Mouse (Mus musculus) frontal cortex, adult (tissue): ENCODE data around the gene Lgr6.
A peak's percentile ranks its signal among the peaks of the same experiment; 100 is the strongest.

ENCODE experiments used
- ATAC-seq: cut with Nextera tagmentation; 2 replicates; pipeline ENCODE4 v1.9.2; 2017; ENCODE audit warnings: mild to moderate bottlenecking, moderate library complexity, mixed read lengths; ENCODE audit not compliant: low TSS enrichment

Gene Lgr6

DNA sequence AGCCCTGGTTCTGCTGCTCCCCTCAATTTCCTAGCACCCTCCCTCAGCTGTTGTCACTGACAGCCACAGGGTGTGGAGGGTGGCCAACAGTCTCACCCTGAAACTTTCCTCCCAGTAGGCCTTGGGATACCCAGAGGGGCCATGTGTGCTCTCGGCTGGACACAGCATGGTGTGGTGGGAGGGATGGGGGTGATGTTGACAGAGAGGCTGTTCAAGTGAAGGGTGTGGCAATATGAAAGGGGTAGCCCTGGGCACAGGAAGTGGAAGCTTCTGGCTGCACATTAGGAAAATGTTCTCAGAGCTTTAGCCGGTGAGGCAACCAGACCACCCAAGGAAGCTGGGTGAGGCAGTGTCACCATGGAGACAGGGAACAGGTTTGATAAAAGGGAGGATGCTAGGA is 26.1 kb downstream of the Lgr6 start:
- ATAC-seq, result no peak

DNA sequence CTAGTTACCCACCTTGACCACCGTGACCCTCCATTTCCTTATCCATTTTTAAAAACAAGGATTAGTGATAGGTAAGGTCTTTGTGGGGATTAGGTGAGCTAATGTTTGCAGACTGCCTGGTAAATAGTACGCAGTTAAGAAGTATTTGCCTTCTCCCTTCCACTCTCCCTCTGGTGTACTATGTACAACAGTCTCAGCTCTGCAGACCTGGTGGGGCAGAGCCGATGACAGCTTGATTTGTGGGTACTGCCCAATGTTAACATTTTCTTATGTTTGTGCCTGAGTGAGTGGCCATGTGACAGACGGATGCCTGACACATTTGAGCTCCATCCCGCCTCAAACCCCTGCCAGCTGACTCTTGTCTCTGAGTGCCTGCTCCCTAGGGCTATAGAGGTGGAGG is 28.6 kb downstream of the Lgr6 start:
- ATAC-seq, result no peak

DNA sequence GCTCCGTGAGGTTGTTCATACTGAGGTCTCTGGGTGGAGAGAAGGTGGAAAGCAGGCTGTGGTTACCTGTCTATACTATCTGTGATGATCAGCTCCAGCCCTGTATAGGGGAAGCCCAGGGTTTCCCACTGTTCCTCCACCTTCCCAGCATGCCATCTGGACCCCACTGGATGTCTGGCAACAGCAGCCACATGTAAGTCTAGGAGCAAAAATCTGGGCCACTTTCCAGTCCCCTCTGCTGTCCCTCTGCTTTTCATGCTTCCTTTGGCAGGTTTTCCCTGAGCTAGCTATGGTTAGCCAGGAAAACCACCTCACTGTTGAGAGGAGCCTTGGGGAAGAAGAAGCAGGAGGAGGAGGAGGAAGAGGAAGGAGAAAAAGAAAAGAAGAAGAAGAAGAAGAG is 29.8 kb downstream of the Lgr6 start:
- no peak; the same call in 1 of the 2 replicates for ATAC-seq

DNA sequence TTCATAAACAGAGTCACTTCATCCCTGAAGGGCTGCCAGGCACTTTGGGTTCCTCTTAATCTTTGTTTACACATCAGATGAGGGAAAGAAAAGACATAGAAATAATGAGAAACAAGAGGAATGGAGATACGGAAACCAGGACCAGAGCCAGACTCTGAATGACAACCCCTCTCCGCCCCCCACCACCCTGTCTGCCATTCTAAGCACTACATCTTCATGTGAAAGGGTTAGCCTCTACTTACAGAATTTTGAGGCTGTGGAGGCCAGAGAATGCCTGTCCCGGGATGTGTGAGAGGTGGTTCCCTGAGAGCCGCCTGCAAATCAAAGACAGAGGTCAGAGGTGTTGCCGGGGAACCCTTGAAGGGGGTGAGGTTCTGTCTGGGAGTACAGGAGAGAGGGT is 32.4 kb downstream of the Lgr6 start:
- ATAC-seq, result no peak

DNA sequence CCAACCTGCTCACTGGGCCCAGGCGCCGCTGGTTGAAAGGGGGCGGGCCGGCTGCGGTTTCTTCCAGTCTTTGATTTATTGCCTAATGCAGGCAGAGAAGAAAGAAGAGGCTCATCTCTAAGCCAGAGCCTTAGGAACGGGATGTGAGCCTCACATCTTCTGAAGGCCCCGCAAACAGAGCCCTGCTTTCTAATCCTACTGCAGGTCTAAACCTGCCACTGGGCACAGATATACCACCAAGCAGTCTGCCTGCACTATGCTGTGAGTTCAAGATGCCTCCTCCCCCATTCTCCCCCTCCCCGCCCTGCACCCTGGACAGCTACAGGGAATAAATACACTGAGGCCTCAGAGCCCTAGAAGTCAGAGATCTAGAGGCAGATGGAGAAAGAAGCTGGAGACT is 35.2 kb downstream of the Lgr6 start:
- no peak for ATAC-seq

DNA sequence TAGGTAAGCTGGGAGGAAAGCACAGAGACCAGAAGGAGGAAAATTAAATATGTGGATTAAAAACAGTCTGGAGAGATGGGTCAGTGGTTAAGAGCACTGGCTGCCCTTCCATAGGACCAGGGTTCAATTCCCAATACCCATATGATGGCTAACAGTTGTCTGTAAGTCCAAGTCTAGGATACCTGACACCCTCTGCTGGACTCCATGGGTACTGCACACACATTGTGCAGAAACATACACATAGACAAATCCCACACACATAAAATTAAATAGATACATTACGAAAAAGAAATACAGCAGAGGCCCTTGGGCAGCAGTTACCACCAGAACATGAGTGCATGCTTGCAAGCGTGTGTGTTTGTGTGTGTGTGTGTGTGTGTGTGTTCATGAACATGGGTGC is 40.6 kb downstream of the Lgr6 start:
- no peak for ATAC-seq

DNA sequence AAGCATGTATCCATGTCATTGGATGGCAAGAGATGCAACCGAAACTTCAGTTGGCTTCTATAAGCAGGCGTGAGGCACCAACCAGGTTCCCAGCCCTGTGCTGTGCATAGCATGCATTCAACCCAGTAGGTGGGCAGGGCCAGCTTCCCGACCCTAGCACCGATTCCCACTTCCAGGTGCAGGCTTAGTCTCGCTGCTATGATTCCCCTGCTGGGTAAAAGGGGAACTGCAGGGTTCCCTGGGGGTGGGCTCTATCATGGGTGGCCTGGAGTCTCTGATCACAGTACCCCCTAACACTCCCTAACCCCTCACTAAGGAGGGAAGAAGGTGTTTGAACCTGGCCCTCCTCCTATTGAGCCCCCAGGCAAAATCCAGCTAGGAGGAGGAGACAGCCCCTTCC is 42.1 kb downstream of the Lgr6 start:
- ATAC-seq, result no peak

DNA sequence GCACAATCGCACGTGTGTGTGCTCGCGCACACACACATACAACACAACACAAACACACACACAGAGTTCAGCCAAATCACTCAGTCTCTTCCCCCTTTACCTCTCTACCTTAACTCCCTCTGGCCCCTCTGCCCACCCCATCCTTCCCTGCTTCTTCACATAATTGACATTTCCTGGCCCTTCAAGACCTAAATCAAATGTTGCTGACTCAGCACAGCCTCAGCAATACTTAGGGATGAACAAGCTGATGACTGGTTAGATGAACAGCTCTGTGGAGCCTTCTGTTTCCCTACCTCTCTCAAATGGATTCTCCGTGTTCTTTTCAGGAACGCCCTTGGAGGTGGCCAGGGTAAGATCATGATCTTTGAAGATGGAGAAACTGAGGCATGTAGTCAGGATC is 43.8 kb downstream of the Lgr6 start:
- no peak for ATAC-seq

DNA sequence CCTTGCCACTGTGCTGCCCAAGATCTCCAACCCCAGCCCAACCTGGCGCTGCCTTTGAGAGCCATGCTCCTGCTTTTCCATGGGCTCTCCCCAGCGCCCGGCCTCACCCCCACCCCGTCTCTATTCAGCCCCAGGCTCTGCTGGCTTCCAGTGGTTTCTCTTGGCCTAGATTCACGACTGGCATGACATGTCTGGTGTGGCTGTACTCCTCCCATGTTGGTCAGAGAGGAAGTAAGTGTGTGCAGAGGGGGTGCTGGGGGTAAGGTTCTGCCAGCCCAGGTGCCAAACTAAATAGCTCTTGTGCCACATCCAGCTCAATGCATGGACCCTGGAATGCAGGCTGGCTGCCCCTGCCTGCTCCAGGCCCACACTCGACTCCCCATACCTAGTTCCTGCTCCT is 44.9 kb downstream of the Lgr6 start:
- ATAC-seq, result no peak

DNA sequence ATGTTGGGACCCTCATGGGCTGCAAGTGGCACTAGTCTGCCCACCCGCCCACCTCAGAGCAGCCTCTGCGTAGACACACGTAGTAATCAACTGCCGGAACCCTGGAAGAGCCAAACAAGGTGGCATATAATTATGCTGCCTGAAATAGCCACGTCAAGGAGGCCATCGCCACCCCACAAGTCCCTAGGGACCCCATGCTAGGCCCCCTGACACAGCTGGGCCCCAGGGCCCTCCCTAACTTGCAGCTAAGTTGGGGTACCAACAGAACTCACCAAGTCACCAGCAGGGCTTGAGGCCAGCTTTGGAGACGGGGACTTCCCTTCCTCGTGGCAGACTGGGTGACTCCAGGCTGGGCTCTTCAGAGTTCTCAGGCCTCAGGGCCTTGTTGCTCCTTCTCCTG is 48.2 kb downstream of the Lgr6 start:
- no peak for ATAC-seq

DNA sequence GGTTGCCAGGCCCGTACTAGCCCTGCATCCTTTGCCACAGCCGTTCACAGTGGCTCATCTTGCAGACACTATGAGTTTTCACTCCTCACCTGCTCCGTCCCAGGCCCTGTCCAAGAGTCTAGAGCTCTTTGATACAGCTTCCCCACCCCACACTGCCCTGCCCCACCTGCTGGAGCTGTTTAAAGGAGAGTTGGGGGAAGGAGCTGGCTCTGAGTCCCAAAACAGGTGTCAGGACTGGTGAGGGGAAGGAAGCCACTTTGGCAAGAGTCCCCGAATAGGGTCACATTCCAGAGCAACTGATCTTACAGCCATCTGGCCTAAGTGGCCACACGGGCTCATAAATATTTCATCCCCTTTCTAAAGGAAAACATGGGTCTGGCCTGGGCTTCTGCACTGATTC is 51.0 kb downstream of the Lgr6 start:
- no peak for ATAC-seq

DNA sequence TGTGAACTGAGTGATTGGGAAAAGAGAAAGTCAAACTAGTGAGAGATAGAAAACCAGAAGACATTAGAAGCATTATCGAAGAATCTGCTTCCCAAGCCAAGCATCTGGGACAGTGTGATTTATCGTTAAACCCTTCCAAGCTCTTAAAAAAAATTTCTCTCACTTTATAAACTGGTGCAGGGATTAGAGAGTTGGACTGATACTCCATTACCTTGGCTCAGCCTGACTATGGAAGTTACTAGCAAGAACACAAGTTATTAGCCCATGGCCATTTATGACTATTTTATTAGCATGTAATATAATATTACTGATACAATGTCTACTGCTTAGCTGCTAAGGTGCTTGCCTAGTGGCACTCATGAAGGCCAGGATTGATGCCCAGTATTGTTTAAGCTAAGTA is 60.6 kb downstream of the Lgr6 start:
- ATAC-seq, result no peak

DNA sequence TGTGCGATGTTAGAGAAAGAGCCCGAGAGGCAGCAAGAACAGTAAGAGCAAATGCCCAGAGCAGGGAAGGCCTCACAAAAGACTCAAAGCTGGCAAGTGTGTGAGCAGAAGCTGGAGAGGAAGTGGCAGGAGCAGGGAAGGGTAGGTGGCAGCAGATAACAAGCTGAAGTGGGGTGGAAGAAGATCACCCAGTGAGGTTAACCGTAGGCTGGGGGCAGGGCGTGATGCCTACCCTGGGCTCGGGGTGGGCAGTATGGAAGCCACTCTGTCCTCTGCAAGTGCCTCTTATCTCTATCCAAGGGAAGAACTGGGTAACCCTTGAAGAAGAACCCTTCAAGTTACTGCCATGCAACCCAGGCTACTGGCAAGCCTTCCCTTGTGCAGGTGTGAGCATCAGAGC is 68.8 kb downstream of the Lgr6 start:
- ATAC-seq, result no peak

DNA sequence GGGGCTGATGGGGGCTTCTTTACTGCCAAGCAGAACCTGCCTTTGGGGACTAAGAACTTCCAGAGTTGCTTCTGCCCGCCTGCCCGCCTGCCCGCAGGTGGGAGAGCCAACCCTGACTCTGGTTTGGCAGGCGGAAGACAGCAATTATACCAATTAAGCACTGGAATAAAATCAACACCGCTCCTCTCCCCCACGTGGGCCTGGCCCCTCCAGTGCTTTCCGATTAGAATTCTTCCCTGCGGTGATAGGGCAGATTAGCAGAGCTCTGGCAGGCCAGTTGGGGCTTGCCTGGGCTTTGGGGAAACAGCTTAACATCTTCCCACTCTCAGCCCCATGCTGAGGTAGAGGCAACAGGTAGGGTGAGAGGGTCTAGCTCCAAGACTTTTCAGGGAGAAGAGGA is 72.4 kb downstream of the Lgr6 start:
- no peak for ATAC-seq

DNA sequence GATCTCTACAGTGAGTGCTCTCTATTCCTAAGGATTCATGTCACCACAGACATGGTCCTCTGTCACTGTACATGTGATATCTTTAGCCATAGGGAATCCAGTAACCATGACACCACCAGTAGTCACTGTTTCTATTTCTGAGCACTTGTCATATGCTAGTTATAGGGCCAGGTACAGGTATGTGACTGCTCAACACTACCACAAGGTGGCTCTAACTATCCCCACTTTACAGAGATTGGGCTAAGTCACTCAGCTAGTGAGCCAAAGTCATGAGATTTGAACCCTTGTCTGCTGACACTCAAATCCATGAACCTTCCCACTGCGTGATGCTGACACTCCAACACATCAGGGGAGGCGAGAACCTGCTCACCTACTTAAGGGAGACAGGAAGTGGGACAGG is 75.0 kb downstream of the Lgr6 start:
- ATAC-seq, result no peak

DNA sequence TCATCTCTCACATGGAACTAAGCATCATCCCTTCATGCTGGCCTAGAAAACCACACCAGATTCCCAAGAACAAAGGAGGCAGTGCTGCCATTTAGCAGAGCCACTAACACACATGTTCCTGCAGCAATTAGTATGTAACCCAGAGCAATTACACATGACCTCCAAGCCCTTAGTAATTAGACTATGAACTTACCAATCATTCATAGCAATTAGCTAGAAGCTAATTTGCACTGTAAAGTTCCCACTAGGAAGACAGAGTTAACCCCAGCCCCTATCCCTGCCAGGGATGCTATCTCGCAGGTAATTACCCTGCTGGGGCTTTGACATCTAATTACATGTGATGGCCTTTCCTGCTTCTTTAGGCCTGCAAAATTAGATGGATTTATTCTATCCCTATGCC is 78.8 kb downstream of the Lgr6 start:
- ATAC-seq, result no peak

DNA sequence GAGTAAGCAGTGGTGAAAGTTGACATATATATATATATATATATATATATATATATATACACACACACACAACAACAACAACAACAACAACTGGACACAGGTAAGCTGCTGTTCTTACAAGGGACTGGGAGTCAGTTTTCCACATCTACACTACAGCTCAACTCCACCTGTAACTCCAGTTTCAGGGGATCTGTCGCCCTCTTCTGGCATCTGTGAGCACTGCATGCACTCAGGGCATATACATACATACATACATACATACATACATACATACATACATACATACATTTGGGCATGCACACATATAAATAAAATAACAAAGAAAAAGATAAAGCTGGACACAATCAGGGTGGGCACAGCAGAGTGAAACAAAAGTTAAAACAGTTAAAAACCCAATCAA is 81.5 kb downstream of the Lgr6 start:
- ATAC-seq, result no peak

DNA sequence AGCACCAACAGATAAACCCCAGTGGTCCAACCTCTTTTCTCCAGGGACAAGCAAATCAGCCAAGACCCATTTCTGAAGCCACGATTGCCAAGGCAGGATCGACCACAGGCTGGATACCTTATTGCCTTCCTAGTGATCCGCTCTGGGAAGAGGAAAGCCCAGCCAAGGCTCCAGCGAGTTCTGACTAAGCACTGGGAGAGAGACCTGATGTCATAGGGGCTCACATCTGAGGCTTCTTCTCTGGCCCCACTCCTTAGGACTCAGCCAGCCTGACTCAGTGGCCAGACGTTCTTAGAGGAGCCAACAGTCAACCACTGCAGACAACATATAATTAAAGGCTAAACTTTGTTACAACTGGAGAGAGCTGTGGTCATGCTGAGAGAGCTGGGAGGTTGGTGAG is 83.1 kb downstream of the Lgr6 start:
- ATAC-seq, result no peak

DNA sequence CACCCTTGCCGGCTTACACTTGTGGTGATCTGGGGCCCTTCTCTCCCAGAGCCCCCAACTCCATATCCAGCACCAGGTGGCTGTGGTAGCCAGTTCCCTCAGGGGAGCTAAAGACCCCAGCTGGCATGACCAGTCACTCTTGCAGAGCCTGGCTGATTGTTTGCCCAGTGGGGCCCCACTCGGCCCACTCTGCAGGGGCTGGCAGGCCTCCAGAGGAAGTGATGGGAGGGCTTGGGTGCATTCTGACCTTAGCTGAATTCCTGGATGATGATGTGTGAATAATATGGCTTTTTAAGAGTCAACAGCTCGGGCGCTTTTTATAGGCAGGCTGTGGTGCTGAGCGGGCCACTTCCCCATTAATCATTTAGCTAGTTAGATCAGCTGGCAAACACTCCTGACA is 84.1 kb downstream of the Lgr6 start:
- ATAC-seq, result no peak

DNA sequence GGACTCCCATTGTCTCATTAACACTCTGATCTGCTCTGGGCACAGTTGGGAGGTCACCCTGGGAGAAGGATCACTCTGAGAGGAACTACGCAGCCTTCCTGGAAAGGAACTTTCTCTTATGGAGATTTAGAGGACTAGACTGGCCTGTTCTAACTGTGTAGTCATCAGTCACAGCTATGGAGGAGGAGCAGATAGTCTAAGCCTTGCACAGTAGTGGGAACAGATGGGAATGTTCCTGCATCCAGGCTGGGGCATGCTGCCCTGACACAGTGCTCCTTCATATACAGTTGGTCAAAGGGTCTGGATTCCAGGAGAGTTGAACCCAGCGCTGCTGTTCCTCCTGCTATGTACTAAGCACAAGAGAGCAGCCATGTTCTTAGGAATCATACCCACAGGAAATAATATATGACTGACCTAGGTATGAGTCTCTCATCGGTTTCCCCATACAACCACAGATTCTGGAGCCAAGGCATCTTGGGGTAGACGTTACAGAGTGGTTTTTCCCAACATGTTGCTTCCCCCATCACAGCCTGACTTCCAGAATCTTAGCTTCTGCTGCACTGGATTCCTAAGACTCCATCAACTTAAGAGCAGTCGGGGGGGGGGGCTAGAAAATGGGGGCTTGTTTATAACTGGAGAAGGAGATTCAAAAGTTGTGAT is 84.7 kb downstream of the Lgr6 start:
- no peak for ATAC-seq

DNA sequence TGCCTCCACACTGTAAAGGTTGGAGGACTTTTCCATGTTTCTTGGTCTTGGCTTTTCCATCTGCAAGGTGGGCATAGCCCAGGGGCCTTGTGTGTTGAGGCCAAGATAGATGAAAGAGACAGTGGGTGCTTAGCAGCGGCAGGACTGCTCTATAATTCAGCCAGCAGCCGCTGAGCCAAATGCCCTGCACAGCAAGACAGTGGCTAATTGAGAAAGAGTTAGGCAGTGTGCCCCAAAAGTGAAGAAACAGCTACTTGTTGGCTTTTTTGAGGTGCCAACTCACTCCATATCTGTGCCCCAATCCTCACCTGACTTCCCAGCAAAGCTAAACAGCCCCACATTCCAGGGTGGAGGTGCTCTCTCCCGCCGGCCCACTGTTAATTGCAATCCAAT is 85.3 kb downstream of the Lgr6 start:
- ATAC-seq, result no peak

DNA sequence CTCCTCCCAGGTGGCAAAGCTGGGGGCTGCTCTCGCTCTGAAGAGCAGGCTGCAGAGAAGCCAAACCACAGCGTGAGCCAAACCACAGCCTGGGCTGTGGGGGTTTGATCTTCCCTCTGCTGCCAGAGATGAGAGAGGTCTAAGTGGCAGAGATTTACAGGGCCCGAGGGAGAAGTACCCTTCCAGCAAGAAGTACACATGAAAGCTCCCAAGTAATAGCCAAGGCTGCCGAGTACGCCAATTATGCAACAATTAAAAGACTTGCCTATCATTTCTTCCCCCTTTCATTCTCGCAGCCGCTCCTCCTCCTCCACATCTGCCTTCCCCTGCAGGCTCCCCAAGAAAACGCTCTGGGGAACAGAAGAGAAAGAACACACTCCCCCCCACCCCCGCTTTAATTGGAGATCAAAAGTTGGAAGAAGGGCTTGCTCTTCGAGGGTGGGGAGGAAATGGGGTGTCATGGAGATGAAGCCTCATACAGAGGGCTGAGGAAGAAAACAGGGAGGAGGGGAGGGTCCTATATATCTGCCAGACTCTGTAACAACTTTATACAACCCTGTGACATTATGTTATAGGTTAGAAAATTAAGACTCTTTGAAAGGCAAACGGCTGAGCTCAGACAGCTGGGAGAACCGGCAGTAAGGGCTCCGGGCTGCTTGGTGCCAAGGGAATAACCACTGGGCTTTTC is 85.8 kb downstream of the Lgr6 start:
- ATAC-seq, result peak; percentile 34; the same call in 1 of the 2 replicates

DNA sequence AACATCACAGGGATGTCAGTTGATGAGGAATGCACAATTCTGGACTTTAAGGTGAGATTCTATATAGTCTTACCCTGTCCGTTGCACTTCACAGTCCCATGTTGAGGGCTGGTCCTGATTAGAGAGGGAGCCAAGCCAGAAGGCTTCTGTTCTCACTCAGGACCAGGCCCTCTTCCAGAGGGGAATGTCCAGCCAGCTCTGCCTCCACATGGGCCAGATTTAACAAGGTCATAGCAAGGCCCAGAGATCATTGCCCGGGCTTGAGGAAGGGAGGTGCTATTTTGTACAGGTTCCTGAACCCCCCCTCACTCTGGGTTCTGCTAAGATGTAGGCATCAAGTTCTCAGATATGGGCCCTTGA is 87.4 kb downstream of the Lgr6 start:
- ATAC-seq, result no peak
